Mouse (Mus musculus): ENCODE measurements at regions not wholly inside any gene's neighbourhood (a gene's known extent, or its start where the extent isn't known, plus 50 kb on each side); places are given as distances from the start of the nearest gene placed in this dataset.

DNA sequence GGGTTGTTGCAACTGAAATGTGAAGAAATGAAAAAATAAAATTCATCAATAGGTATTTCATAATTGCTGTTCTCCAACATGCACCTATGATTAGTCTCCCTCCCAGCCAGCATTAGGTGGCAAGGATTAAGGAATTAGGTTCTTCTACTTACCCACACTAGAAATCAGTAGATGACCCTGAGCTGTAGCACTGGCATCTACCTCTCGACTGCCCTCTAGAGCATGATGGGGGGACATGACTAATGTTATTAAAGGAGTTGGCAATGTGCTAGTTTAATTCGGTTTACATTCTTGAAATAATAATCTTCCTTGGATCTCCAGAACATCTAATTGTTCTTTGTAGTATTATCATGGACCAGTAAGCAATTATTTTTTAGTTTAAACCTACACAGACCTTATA is 370.9 kb downstream of the Dcdc2c start:
- no peak for TF ChIP-seq POLR2A (IDR thresholded peaks at IDR 0.05; ENCODE audit: extremely low read depth, insufficient read depth, low read length)
- no peak for TF ChIP-seq CTCF (IDR thresholded peaks at IDR 0.05; ENCODE audit: extremely low read depth, insufficient read depth, low read length)

All from cortical plate, adult 2 months (tissue).